Mouse (Mus musculus): ENCODE measurements around the gene Adamts7. TPM values are rescaled to one million over a fixed set of nuclear protein-coding genes. Genes with fewer than 3 reads are reported as not detected.

Gene Adamts7
- total RNA-seq, 2 experiments from 2014 or later, result not detected

DNA sequence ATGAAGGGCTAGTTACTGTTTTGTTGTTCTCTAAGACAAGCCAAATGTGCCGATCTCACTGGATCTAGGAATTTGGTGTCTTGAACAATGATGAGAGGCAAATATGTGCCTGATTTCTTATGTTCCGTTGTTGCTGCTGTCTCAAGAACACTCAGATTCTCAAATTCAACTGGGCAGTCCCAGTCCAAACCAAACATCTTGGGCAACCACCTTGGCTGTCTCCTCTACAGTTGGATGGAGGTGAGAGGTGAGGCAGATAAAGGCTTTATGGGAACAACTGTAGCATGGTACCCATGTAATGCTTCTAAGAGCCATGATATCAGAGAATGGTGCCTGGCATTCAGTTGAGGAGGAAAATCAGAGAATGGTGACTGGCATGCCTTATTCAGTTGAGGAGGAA, 90.3 kb downstream of the Adamts7 start:
- ATAC-seq (ENCODE audit: poor library complexity, severe bottlenecking), result no peak

DNA sequence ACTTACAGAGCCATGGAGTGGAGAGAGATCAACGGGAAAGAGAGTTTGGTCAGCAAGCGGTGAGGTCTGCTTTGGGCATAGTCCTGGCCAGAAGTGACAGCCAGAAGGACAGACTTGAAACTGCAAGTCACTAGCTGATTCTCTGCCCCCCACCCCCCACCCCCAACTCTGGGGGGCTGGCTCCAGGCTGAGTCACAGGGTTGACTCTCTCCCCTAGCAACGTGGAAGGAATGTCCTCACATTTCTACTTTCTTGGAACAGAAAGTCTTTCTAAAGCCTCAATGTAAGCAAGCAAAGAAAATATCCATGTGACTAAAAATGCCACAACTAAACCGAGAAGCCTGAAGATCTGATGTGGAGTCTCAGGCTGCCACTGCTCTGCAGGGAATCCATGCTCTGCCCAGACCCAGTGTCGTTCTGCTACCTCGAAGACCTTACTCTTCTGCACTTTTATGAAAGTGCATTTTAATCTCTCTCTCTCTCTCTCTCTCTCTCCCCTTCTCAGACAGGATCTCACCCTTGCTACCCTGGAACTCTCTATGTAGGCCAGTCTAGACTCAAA, 93.1 kb downstream of the Adamts7 start:
- ATAC-seq (ENCODE audit: poor library complexity, severe bottlenecking), result no peak

- ATAC-seq (ENCODE audit: poor library complexity, severe bottlenecking), result 0 out of 2 replicates have a peak, but pooled peaks have one; percentile 8
These were observed 94.4 kb downstream of the Adamts7 start for GRCm38 (mm10) chr9:90257220-90257619.

Other genes starting within 250 kb of the Adamts7 start
- gene Ctsh, start 108.9 kb upstream of the Adamts7 start, total RNA-seq (2015), result 677 and 692 TPM in 2 replicates
- gene Ctsh, start 108.9 kb upstream of the Adamts7 start, total RNA-seq (2017), result 321 and 348 TPM in 2 replicates
- 322 and 341 TPM in 2 replicates for gene Morf4l1, start 48.3 kb upstream of the Adamts7 start, total RNA-seq (2015)
- gene Morf4l1, start 48.3 kb upstream of the Adamts7 start, total RNA-seq (2017), result 148 and 202 TPM in 2 replicates
- gene Tbc1d2b, start 107.7 kb downstream of the Adamts7 start, total RNA-seq (2015), result 38.7 and 58.8 TPM in 2 replicates
- 42.1 and 44.6 TPM in 2 replicates for gene Tbc1d2b, start 107.7 kb downstream of the Adamts7 start, total RNA-seq (2017)